Mouse (Mus musculus) kidney, adult 11 months (tissue): ENCODE results near the gene Pgm1.

Experiments
- DNase-seq: peaks from one replicate; pipeline ENCODE4 v3.0.0; 2022

The Pgm1 gene

GRCm38 (mm10) chr4:100027773-100028172 lies 98.6 kb downstream of the Pgm1 start:
- DNase-seq: no peak

- DNase-seq: peak; percentile 52
Observed at GRCm38 (mm10) chr4:100028641-100029040, 99.4 kb downstream of the Pgm1 start.

GRCm38 (mm10) chr4:100031270-100031669 lies 102.1 kb downstream of the Pgm1 start:
- DNase-seq: peak; percentile 5

- no peak for DNase-seq
Observed at GRCm38 (mm10) chr4:100032608-100033007, 103.4 kb downstream of the Pgm1 start.

- DNase-seq: no peak
Observed at GRCm38 (mm10) chr4:100033944-100034343, 104.7 kb downstream of the Pgm1 start.

GRCm38 (mm10) chr4:100034971-100035370 lies 105.8 kb downstream of the Pgm1 start:
- DNase-seq: no peak

- no peak for DNase-seq
Observed at GRCm38 (mm10) chr4:100035919-100036554, 106.8 kb downstream of the Pgm1 start.
